Mouse (Mus musculus) brain, embryonic 14.5 days (tissue): ENCODE data around the gene Ankdd1b. TPM values are rescaled to one million over a fixed set of nuclear protein-coding genes. Genes with fewer than 3 reads are reported as not detected.

ENCODE experiments used
- DNase-seq: peaks from one replicate; pipeline ENCODE4 v3.0.0-alpha.2; 2011; ENCODE audit warnings: low read depth
- CTCF ChIP-seq: fragments of 200-500 bp; IDR thresholded peaks from 2 replicates; pipeline ENCODE4 v1.5.1; 2012; ENCODE audit warnings: inconsistent platforms, mild to moderate bottlenecking, moderate library complexity, borderline replicate concordance; ENCODE audit not compliant: insufficient read depth, insufficient read length; ENCODE audit errors: extremely low read depth
- POLR2A ChIP-seq: fragments of 200-500 bp; IDR thresholded peaks from 2 replicates; pipeline ENCODE4 v1.6.1; 2012; ENCODE audit warnings: mild to moderate bottlenecking, inconsistent platforms, borderline replicate concordance; ENCODE audit not compliant: poor library complexity, insufficient read depth, insufficient read length, severe bottlenecking; ENCODE audit errors: extremely low read depth
- polyA plus RNA-seq: library from polyadenylated mRNA; depleted of rRNA; stranded (reverse); fragments of >200 nt; gene quantifications from 2 replicates; pipeline ENCODE4 v1.2.3, GENCODE M21; 2012

The Ankdd1b gene
- polyA plus RNA-seq, 1 experiment, result 0.04 TPM

GRCm38 (mm10) chr13:96450869-96451268 lies 20.1 kb downstream of the Ankdd1b start:
- no peak for DNase-seq
- TF ChIP-seq CTCF (no peak), POLR2A (no peak)

- TF ChIP-seq POLR2A (no peak), CTCF (no peak)
- DNase-seq, result no peak
Measured at GRCm38 (mm10) chr13:96450205-96450856, 20.7 kb downstream of the Ankdd1b start.

DNA sequence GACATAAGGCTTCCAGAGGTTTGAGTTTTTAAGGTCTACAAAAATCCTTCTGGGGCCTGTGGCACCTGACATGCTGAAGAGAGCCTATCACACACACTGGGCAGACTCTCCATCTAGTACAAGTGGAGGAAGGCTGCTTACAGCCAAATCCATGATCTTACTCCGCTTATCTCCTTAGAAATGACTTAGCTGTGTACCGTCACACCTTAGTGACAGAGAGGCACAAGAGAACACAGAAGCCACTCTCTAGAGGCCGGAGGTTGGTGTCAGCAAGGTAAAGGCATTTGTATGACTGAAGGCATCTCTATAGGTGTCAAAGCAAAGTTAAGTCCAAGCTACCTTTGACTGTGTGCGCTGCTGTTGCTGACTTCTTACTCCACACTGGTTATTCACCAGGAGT lies 30.6 kb downstream of the Ankdd1b start:
- no peak for DNase-seq
- TF ChIP-seq POLR2A (no peak), CTCF (no peak)

DNA sequence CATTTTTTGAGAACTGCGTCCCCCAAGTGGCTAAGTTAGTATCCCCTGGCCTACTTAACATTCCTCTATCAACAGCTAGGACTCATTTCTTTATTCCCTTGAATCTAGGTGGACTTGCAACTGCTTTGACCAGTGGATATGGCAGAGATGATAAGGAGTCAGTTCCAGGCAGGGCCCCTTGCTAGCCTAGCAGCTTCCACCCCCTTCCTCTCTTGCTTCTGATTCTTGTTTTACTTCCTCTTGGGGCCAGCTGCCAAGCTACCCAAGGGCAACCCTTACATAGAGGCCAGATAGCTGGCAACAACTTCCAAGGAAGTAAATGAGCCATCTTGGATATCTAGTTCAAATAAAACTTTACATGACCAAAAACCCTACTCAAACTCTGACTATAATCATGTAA lies 34.1 kb downstream of the Ankdd1b start:
- no peak for TF ChIP-seq CTCF
- TF ChIP-seq POLR2A, result no peak
- DNase-seq, result no peak

DNA sequence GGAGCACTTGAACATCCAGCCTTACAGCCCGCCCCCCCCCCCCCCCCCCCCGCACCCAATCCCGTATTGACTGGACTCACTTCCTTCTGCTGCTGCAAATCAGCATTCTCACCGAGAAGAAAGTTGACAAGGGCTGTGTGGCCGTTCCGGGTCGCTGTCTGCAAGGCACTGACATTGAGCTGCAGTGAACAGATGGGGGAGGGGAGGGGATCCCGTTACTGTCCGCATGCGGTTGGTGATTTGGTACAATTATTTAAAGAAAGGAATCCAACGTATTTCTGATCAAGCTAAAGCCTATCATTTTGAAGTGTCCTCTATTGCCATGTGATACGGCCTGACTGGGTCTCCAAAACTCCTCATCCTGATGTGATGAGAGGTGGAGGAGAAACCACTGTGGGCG lies 35.2 kb downstream of the Ankdd1b start:
- no peak for TF ChIP-seq CTCF
- TF ChIP-seq POLR2A, result no peak
- peak; percentile 34 for DNase-seq

DNA sequence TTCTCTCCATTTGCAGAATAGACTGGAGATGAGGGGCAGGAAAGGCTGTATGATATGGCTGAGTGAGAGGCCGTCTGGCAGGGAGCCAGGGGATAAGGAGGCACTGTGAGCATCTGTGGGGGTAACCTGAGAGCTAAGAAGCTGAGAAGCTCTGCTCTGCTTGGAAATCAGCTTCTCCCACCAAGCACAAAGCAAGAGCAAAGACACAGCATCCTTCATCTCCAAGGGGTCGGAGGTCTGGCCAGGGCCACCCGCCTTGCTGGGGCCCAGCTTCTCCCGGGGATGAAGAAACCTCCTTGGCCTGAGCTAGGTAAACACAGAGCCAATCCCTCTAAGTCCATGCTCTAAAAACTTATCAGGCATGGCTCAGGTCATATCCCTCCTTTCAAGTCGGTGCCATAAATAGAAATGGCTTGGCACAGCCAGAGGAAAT lies 36.1 kb downstream of the Ankdd1b start:
- DNase-seq, result peak; percentile 24
- TF ChIP-seq CTCF (no peak), POLR2A (no peak)

- DNase-seq, result no peak
Measured at GRCm38 (mm10) chr13:96433648-96434190, 37.3 kb downstream of the Ankdd1b start.

GRCm38 (mm10) chr13:96433041-96433440 lies 38.0 kb downstream of the Ankdd1b start:
- TF ChIP-seq POLR2A (no peak), CTCF (no peak)

More at GRCm38 (mm10) chr13:96433648-96434190, 37.3 kb downstream of the Ankdd1b start:
- TF ChIP-seq CTCF, result no peak
- TF ChIP-seq POLR2A, result no peak

GRCm38 (mm10) chr13:96432376-96432811 lies 38.6 kb downstream of the Ankdd1b start:
- TF ChIP-seq CTCF, result no peak
- no peak for TF ChIP-seq POLR2A
- DNase-seq, result no peak

More at GRCm38 (mm10) chr13:96433041-96433440, 38.0 kb downstream of the Ankdd1b start:
- DNase-seq, result no peak

DNA sequence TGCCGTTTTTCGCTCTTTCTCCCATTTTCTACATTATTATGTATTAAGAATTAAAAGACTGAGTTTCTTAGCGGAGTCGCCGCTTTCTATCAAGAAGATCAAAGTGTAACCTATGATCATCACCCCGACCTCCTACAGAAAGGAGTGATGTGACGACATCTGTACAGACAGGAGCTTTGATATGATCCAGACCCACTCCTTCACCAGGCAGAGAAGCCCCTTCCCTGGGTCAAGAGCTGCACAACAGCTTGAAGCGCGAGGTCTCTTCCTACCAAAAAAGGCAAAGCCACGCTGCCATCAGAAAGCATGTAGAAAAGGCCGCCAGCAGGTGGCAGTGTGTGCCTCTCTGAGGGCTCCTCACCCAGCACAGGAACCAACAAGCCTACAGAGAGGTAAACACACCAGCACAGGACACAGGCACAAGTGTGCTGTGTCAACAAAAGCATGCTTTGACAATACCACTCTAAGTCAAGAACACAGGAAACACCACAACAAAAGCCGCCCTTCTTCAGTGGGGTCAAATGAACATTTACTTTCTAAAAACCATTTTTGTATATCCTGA lies 39.3 kb downstream of the Ankdd1b start:
- TF ChIP-seq POLR2A (no peak), CTCF (peak; percentile 95)
- peak; percentile 88 for DNase-seq

DNA sequence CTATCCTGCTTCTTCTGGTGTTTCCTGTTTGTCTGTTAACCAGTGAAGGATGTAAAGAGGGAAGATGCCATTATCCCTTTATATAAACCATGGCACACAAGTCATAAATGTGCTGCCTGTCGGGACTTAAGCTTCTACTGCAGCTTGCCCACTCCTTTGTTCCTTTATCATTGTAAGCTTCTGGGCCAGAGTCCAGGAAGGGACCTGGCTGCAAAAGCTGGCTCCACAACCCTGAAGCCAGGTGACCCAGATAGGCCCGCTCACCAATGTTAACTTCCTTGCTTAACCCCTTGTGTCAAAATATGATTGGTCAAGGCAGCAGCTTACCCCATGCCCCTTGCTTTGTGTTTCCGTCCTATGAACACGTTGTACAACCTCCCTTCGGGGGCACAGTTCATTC lies 42.5 kb downstream of the Ankdd1b start:
- DNase-seq, result no peak
- TF ChIP-seq CTCF (no peak), POLR2A (no peak)
